Comparison of ENCODE assay signal across 16 mouse cellular contexts in the genomic region with DNA sequence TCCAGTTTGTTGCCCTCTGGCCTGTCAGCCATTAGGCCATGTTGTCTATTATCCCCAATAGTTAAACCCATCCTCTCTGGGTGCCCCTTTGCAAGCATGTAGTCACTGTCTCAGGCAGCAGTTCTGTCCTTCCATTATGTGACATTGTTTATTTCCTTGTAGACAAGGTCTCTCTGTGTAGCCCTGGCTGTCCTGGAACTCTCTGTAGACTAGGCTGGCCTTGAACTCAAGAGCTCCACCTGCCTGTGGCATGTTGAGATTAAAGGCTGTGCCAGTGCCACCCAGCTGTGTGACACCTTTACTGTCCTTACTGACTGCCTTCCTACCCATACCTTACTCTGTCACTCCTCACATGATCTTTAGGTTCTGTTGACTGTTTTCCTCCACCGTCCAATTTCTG. TPM values are rescaled to one million over a fixed set of nuclear protein-coding genes. Genes with fewer than 3 reads are reported as not detected.
DNase-seq lines count a peak whose midpoint lies in the region; ATAC-seq and TF ChIP-seq lines count a peak whose summit lies in the region.
"Had no signal": no experiment of that assay in that cellular context is flagged by ENCODE, and none has a peak within 500 bp of the region (broad histone marks: within the 10 kb centered on the region; RNA-seq: fewer than 3 reads in every experiment).

No protein-coding gene starts in this region.

- WGBS in cerebellum, adult 2 months = 83% methylated on average over 1 of the region's 1 CpGs

- DNase-seq in cerebellum, adult 2 months = no peak
- no peak for DNase-seq in cerebellum, adult 8-10 months
- DNase-seq in left cerebral cortex, adult 2 months (ENCODE audit: extremely low spot score in 1 of 2, low spot score in 2 of 2) = no peak
- no peak for DNase-seq in left cerebral cortex, adult 8-10 months (ENCODE audit: low spot score in 2 of 2)
- DNase-seq in B cell, adult 2 months = peak; percentile 45 to 47
- DNase-seq in kidney, postnatal 36 days = peak; percentile 48 to 74
- no peak for DNase-seq in embryo, embryonic 11 days
- DNase-seq: adrenal gland, postnatal 25 days; cerebellum, postnatal 36 days; layer of hippocampus, adult 9-11 months had no signal

- intact Hi-C loops in left cerebral cortex, adult 2 months (cut with DNase I) = loop anchor here (2.0 kb wide), 1 partner anchor 24 kb away; no protein-coding TSS in a partner anchor

- no peaks in the 10 kb centered on the region; the same call in none of the 2 replicates for H3K4me1 ChIP-seq in cerebellum, adult 2 months (ENCODE audit: control insufficient read depth, insufficient read depth, low read length)

- H3K27me3 ChIP-seq in cerebellum, adult 2 months (ENCODE audit: control insufficient read depth, insufficient read depth, low read length) = no peaks in the 10 kb centered on the region
- H3K27me3 ChIP-seq: heart, embryonic 15.5 days; liver, embryonic 15.5 days; midbrain, embryonic 15.5 days had no signal

- no peak overlapping the region for H3K4me3 ChIP-seq in cerebellum, adult 2 months (replicated peaks; ENCODE audit: insufficient read depth, low read depth, low read length)
- H3K4me3 ChIP-seq in left cerebral cortex, adult 2 months = no peak overlapping the region
- H3K4me3 ChIP-seq: erythroblast, embryonic 14.5 days; heart, embryonic 15.5 days; liver, embryonic 15.5 days; midbrain, embryonic 15.5 days had no signal

- TF ChIP-seq CTCF in cerebellum, adult 2 months (IDR thresholded peaks at IDR 0.05; ENCODE audit: borderline replicate concordance, insufficient read depth, low read depth, low read length) = peak; percentile 45; the same call in 1 of the 2 replicates
- TF ChIP-seq CTCF in left cerebral cortex, adult 2 months (IDR thresholded peaks at IDR 0.05) = peak; percentile 31

- TF ChIP-seq POLR2A in cerebellum, adult 2 months (IDR thresholded peaks at IDR 0.05; ENCODE audit: borderline replicate concordance, insufficient read depth, low read length) = no peak

- no peak overlapping the region for H3K27ac ChIP-seq in cerebellum, adult 2 months (ENCODE audit: insufficient read depth, low read length)
- no peak overlapping the region for H3K27ac ChIP-seq in left cerebral cortex, adult 2 months
- H3K27ac ChIP-seq: heart, embryonic 15.5 days; liver, embryonic 15.5 days; midbrain, embryonic 15.5 days had no signal

- no peak for ATAC-seq in monocyte, adult 5-6 weeks (replicated peaks; ENCODE audit: insufficient number of reproducible peaks, low FRiP score, low TSS enrichment, poor library complexity, severe bottlenecking)
- ATAC-seq: midbrain, embryonic 15.5 days had no signal

RNA-seq across cellular contexts. Expression of gene Tmem203, which starts 2.9 kb away (rescaled TPM):
- 31.9 and 33.4 TPM in 2 replicates for polyA plus RNA-seq in cerebellum, adult 2 months (2012; rRNA removed)
- total RNA-seq in left cerebral cortex, adult 2 months (2021) = 10 to 100 TPM; 35.6 to 41.6 TPM
- total RNA-seq in left cerebral cortex, adult 8-10 months (2022) = 10 to 100 TPM; 31.7 to 38.3 (median 36.3) TPM
- 12.2 to 16.8 TPM (median 15.6 TPM) in 3 replicates for total RNA-seq in monocyte, adult 5-6 weeks (2017)

RNA-seq across cellular contexts. Expression of gene AL732309.1, which starts 5.7 kb away (rescaled TPM):
- polyA plus RNA-seq in cerebellum, adult 2 months (2012; rRNA removed) = 12.5 and 14.1 TPM in 2 replicates
- 1 to 10 TPM; 1.4 to 2.7 TPM for total RNA-seq in left cerebral cortex, adult 2 months (2021)
- total RNA-seq in left cerebral cortex, adult 8-10 months (2022) = 1 to 10 TPM in 3 of 4 experiments, under 1 TPM in 1; 0.67 to 4.2 (median 3.4) TPM
- total RNA-seq in monocyte, adult 5-6 weeks (2017) = 4.5 to 4.9 TPM in 2 of 3 replicates, not detected in the other

RNA-seq across cellular contexts. Expression of gene Cysrt1, which starts 10.1 kb away (rescaled TPM):
- 0.76 and 0.80 TPM in 2 replicates for polyA plus RNA-seq in cerebellum, adult 2 months (2012; rRNA removed)
- total RNA-seq in left cerebral cortex, adult 2 months (2021) = not detected
- not detected for total RNA-seq in left cerebral cortex, adult 8-10 months (2022)
- not detected in 3 replicates for total RNA-seq in monocyte, adult 5-6 weeks (2017)
- total RNA-seq: adrenal gland, postnatal 25 days; gastrocnemius, adult 18-20 months had no signal
- polyA plus RNA-seq: erythroblast, embryonic 14.5 days; liver, embryonic 15.5 days had no signal

RNA-seq across cellular contexts. Expression of gene Tprn, which starts 10.1 kb away (rescaled TPM):
- 91.0 and 96.9 TPM in 2 replicates for polyA plus RNA-seq in cerebellum, adult 2 months (2012; rRNA removed)
- 10 to 100 TPM; 20.9 to 21.8 TPM for total RNA-seq in left cerebral cortex, adult 2 months (2021)
- 10 to 100 TPM; 26.5 to 30.6 (median 28.6) TPM for total RNA-seq in left cerebral cortex, adult 8-10 months (2022)
- 7.1 to 9.2 TPM (median 8.4 TPM) in 3 replicates for total RNA-seq in monocyte, adult 5-6 weeks (2017)

RNA-seq across cellular contexts. Expression of gene Rnf208, which starts 10.3 kb away (rescaled TPM):
- 423 and 427 TPM in 2 replicates for polyA plus RNA-seq in cerebellum, adult 2 months (2012; rRNA removed)
- total RNA-seq in left cerebral cortex, adult 2 months (2021) = 100 to 1,000 TPM; 249 to 270 TPM
- 100 to 1,000 TPM; 263 to 288 (median 266) TPM for total RNA-seq in left cerebral cortex, adult 8-10 months (2022)
- total RNA-seq in monocyte, adult 5-6 weeks (2017) = not detected in 3 replicates

Comparison
In these comparisons a context has a peak if more than half of its experiments do, and no peak if none do; other contexts are left out.
1. DNase-seq: peak in B cell, adult 2 months (2 of 2) and kidney, postnatal 36 days (2 of 2); none in cerebellum, adult 2 months (0 of 2), cerebellum, adult 8-10 months (single experiment), left cerebral cortex, adult 2 months (0 of 2), left cerebral cortex, adult 8-10 months (0 of 2) and embryo, embryonic 11 days (single experiment).